Mouse (Mus musculus): ENCODE measurements around the gene Cav1.

- TF ChIP-seq CTCF (IDR thresholded peaks at IDR 0.05; ENCODE audit: extremely low read depth, insufficient read depth, insufficient read length, insufficient replicate concordance) (no peak), POLR2A (IDR thresholded peaks at IDR 0.05; ENCODE audit: low read depth, low read length) (no peak)
Observed at GRCm38 (mm10) chr6:17381690-17382089, 75.6 kb downstream of the Cav1 start.

Data from spleen, adult 2 months (tissue).